Mouse (Mus musculus): ENCODE measurements at regions not wholly inside any gene's neighbourhood (a gene's known extent, or its start where the extent isn't known, plus 50 kb on each side); places are given as distances from the start of the nearest gene placed in this dataset.
A peak's percentile ranks its signal among the peaks of the same experiment; 100 is the strongest.

GRCm38 (mm10) chr5:71381407-71381806, 166.6 kb downstream of the Cox7b2 start:
- DNase-seq (ENCODE audit: low spot score in 2 of 2), result peak in 1 of 2 experiments; percentile 11

- no peak for DNase-seq (ENCODE audit: low spot score in 2 of 2)
Measured at GRCm38 (mm10) chr5:71366196-71366858, 181.7 kb downstream of the Cox7b2 start.

- no peak for DNase-seq (ENCODE audit: low spot score in 2 of 2)
Measured at GRCm38 (mm10) chr5:71341512-71341911, 206.5 kb downstream of the Cox7b2 start.

GRCm38 (mm10) chr5:71309414-71309813, 213.8 kb upstream of the Gabra2 start:
- no peak for DNase-seq (ENCODE audit: low spot score in 2 of 2)

- DNase-seq (ENCODE audit: low spot score in 2 of 2), result no peak
Measured at GRCm38 (mm10) chr5:71262202-71262883, 166.7 kb upstream of the Gabra2 start.

GRCm38 (mm10) chr5:71249273-71249672, 153.6 kb upstream of the Gabra2 start:
- DNase-seq (ENCODE audit: low spot score in 2 of 2), result peak; percentile 5 to 17

- DNase-seq (ENCODE audit: low spot score in 2 of 2), result peak; percentile 23 to 27
Measured at GRCm38 (mm10) chr5:71248318-71249135, 152.9 kb upstream of the Gabra2 start.

GRCm38 (mm10) chr5:71227615-71228014, 132.0 kb upstream of the Gabra2 start:
- no peak for DNase-seq (ENCODE audit: low spot score in 2 of 2)

GRCm38 (mm10) chr5:71200881-71201280, 105.2 kb upstream of the Gabra2 start:
- no peak for DNase-seq (ENCODE audit: low spot score in 2 of 2)

GRCm38 (mm10) chr5:71177316-71177715, 81.7 kb upstream of the Gabra2 start:
- DNase-seq (ENCODE audit: low spot score in 2 of 2), result no peak

GRCm38 (mm10) chr5:71170378-71170777, 74.7 kb upstream of the Gabra2 start:
- DNase-seq (ENCODE audit: low spot score in 2 of 2), result no peak
